ENCODE assay signal across 29 mouse cellular contexts in the genomic region with DNA sequence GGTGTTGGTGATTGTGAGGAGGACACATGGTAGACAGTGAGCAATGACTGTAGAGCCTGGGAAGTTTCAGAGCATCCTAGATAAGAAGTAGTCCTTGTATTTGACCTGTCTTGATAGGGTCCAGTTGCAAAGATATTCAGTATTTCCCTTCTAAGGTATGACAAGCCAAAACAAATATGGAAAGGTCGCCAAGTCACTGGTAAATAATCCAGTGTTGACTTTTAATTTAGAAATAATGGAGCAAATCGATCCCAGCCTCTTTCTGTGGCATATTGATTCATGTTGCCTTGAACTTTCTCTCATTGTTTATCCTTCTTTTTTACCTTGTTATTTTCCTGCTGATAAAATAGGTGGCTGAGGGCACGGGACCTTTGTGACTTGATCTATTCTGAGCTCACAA. TPM values are rescaled to one million over a fixed set of nuclear protein-coding genes. Genes with fewer than 3 reads are reported as not detected.
"Had no signal": no experiment of that assay in that cellular context is flagged by ENCODE, and none has a peak within 500 bp of the region (broad histone marks: within the 10 kb centered on the region; RNA-seq: fewer than 3 reads in every experiment).

No protein-coding gene starts in this region.

- H3K27ac ChIP-seq: embryonic facial prominence, embryonic 10.5 days; embryonic facial prominence, embryonic 12.5 days; embryonic facial prominence, embryonic 13.5 days; embryonic facial prominence, embryonic 15.5 days; forebrain, embryonic 10.5 days; forebrain, embryonic 12.5 days; forebrain, embryonic 13.5 days; forebrain, embryonic 15.5 days; heart, adult 2 months had no signal

- H3K27me3 ChIP-seq: embryonic facial prominence, embryonic 12.5 days; embryonic facial prominence, embryonic 13.5 days; embryonic facial prominence, embryonic 15.5 days had no signal

- H3K4me3 ChIP-seq: embryonic facial prominence, embryonic 10.5 days; embryonic facial prominence, embryonic 12.5 days; embryonic facial prominence, embryonic 13.5 days; embryonic facial prominence, embryonic 15.5 days; erythroblast, embryonic 14.5 days; forebrain, embryonic 10.5 days; forebrain, embryonic 12.5 days; forebrain, embryonic 13.5 days; forebrain, embryonic 15.5 days; heart, adult 2 months had no signal

- H3K4me2 ChIP-seq: embryonic facial prominence, embryonic 12.5 days; embryonic facial prominence, embryonic 13.5 days; embryonic facial prominence, embryonic 15.5 days; forebrain, embryonic 12.5 days; forebrain, embryonic 13.5 days; forebrain, embryonic 15.5 days had no signal

- H3K36me3 ChIP-seq: embryonic facial prominence, embryonic 10.5 days; embryonic facial prominence, embryonic 12.5 days; embryonic facial prominence, embryonic 13.5 days; embryonic facial prominence, embryonic 15.5 days; forebrain, embryonic 10.5 days; forebrain, embryonic 12.5 days; forebrain, embryonic 15.5 days had no signal

- H3K9ac ChIP-seq: embryonic facial prominence, embryonic 12.5 days; embryonic facial prominence, embryonic 13.5 days; embryonic facial prominence, embryonic 15.5 days; forebrain, embryonic 12.5 days; forebrain, embryonic 13.5 days; forebrain, embryonic 15.5 days; forebrain, postnatal 0 days had no signal

- H3K9me3 ChIP-seq: embryonic facial prominence, embryonic 10.5 days; embryonic facial prominence, embryonic 12.5 days; embryonic facial prominence, embryonic 13.5 days; embryonic facial prominence, embryonic 15.5 days; forebrain, embryonic 10.5 days; forebrain, embryonic 12.5 days; forebrain, embryonic 13.5 days; forebrain, embryonic 15.5 days had no signal

- H3K4me1 ChIP-seq: forebrain, embryonic 12.5 days had no signal

- DNase-seq: cerebellum, adult 18-20 months; cerebellum, adult 2 months; cerebellum, adult 8-10 months; cerebellum, adult 9-10 months; cerebellum, adult 9-11 months; cerebellum, postnatal 10 days; cerebellum, postnatal 14 days; cerebellum, postnatal 25 days; cerebellum, postnatal 36 days; embryo, embryonic 11 days; forebrain, postnatal 0 days; gastrocnemius, postnatal 10 days; gastrocnemius, postnatal 14 days; gastrocnemius, postnatal 25 days; gastrocnemius, postnatal 36 days; heart, adult 18-20 months; heart, adult 2 months had no signal

- ATAC-seq: forebrain, embryonic 13.5 days; forebrain, embryonic 14.5 days; forebrain, embryonic 15.5 days; forebrain, embryonic 16.5 days; forebrain, postnatal 0 days had no signal

RNA-seq across cellular contexts. Expression of a gene that starts 57.4 kb away (rescaled TPM):
- total RNA-seq: common myeloid progenitor, adult 5-6 weeks had no signal
